Mouse (Mus musculus): ENCODE data around the gene Bpifb4. TPM values are rescaled to one million over a fixed set of nuclear protein-coding genes. Genes with fewer than 3 reads are reported as not detected.

Bpifb4 gene
- not detected for total RNA-seq (2021)
- long read RNA-seq, experiment 1 = 0 reads
- long read RNA-seq, experiment 2 = 0 reads

GRCm38 (mm10) chr2:153937843-153938242 is at the start of gene Bpifb4:
Gene Bpifb4 (plus strand): TSS chr2:153938212.
- no peak for DNase-seq

GRCm38 (mm10) chr2:153899111-153899510 is 38.9 kb upstream of the Bpifb4 start:
- intact Hi-C loops (cut with DNase I; ENCODE audit: low total_unique reads) = no loop called here
- no peak for DNase-seq

More at GRCm38 (mm10) chr2:153937843-153938242, at the start of gene Bpifb4:
- intact Hi-C loops (cut with DNase I; ENCODE audit: low total_unique reads) = loop anchor here (10.0 kb wide), 1 partner anchor 273 kb away; no protein-coding TSS in a partner anchor

GRCm38 (mm10) chr2:153900088-153900487 is 37.9 kb upstream of the Bpifb4 start, which contains the start of gene Bpifb6:
Gene Bpifb6 (plus strand): TSS chr2:153900388.
- intact Hi-C loops (cut with DNase I; ENCODE audit: low total_unique reads) = no loop called here

GRCm38 (mm10) chr2:153902726-153903125 is 35.3 kb upstream of the Bpifb4 start:
- intact Hi-C loops (cut with DNase I; ENCODE audit: low total_unique reads) = no loop called here
- DNase-seq = no peak

More at GRCm38 (mm10) chr2:153900088-153900487, 37.9 kb upstream of the Bpifb4 start, which contains the start of gene Bpifb6:
- no peak for DNase-seq

- no peak for DNase-seq
- intact Hi-C loops (cut with DNase I; ENCODE audit: low total_unique reads) = no loop called here
These were observed 31.4 kb upstream of the Bpifb4 start for GRCm38 (mm10) chr2:153906626-153907025.

GRCm38 (mm10) chr2:153914151-153914550 is 23.9 kb upstream of the Bpifb4 start:
- intact Hi-C loops (cut with DNase I; ENCODE audit: low total_unique reads) = no loop called here
- DNase-seq = peak; percentile 40

- intact Hi-C loops (cut with DNase I; ENCODE audit: low total_unique reads) = no loop called here
- DNase-seq = no peak
These were observed 20.1 kb upstream of the Bpifb4 start, which contains the start of gene Bpifb3 for GRCm38 (mm10) chr2:153917930-153918329. Gene Bpifb3 (plus strand): TSS chr2:153918230.

GRCm38 (mm10) chr2:153921246-153921645 is 16.8 kb upstream of the Bpifb4 start:
- DNase-seq = no peak
- intact Hi-C loops (cut with DNase I; ENCODE audit: low total_unique reads) = no loop called here

- DNase-seq = peak; percentile 49
- intact Hi-C loops (cut with DNase I; ENCODE audit: low total_unique reads) = loop anchor here (5.0 to 10.0 kb wide), 2 partner anchors 123 to 265 kb away; no protein-coding TSS in a partner anchor
These were observed 8.1 kb upstream of the Bpifb4 start for GRCm38 (mm10) chr2:153929871-153930413.

GRCm38 (mm10) chr2:153931125-153931524 is 6.9 kb upstream of the Bpifb4 start:
- DNase-seq = no peak
- intact Hi-C loops (cut with DNase I; ENCODE audit: low total_unique reads) = loop anchor here (5.0 to 10.0 kb wide), 2 partner anchors 124 to 266 kb away; no protein-coding TSS in a partner anchor

- no peak for DNase-seq
- intact Hi-C loops (cut with DNase I; ENCODE audit: low total_unique reads) = loop anchor here (5.0 to 10.0 kb wide), 2 partner anchors 126 to 269 kb away; no protein-coding TSS in a partner anchor
These were observed 4.7 kb upstream of the Bpifb4 start for GRCm38 (mm10) chr2:153933311-153933710.

- DNase-seq = no peak
- intact Hi-C loops (cut with DNase I; ENCODE audit: low total_unique reads) = loop anchor here (10.0 kb wide), 1 partner anchor 271 kb away; no protein-coding TSS in a partner anchor
These were observed 2.7 kb upstream of the Bpifb4 start for GRCm38 (mm10) chr2:153935348-153935747.

GRCm38 (mm10) chr2:153943537-153943936 is 5.5 kb downstream of the Bpifb4 start:
- DNase-seq = no peak
- intact Hi-C loops (cut with DNase I; ENCODE audit: low total_unique reads) = no loop called here

GRCm38 (mm10) chr2:153944567-153944966 is 6.6 kb downstream of the Bpifb4 start:
- intact Hi-C loops (cut with DNase I; ENCODE audit: low total_unique reads) = no loop called here
- no peak for DNase-seq

GRCm38 (mm10) chr2:153952897-153953296 is 14.9 kb downstream of the Bpifb4 start:
- intact Hi-C loops (cut with DNase I; ENCODE audit: low total_unique reads) = no loop called here
- peak; percentile 25 for DNase-seq

GRCm38 (mm10) chr2:153953836-153954235 is 15.8 kb downstream of the Bpifb4 start:
- intact Hi-C loops (cut with DNase I; ENCODE audit: low total_unique reads) = no loop called here
- no peak for DNase-seq

GRCm38 (mm10) chr2:153962821-153963331 is 24.9 kb downstream of the Bpifb4 start:
- DNase-seq = no peak
- intact Hi-C loops (cut with DNase I; ENCODE audit: low total_unique reads) = no loop called here

- intact Hi-C loops (cut with DNase I; ENCODE audit: low total_unique reads) = no loop called here
- DNase-seq = no peak
These were observed 25.3 kb downstream of the Bpifb4 start for GRCm38 (mm10) chr2:153963334-153963733.

- intact Hi-C loops (cut with DNase I; ENCODE audit: low total_unique reads) = no loop called here
- no peak for DNase-seq
These were observed 32.2 kb downstream of the Bpifb4 start for GRCm38 (mm10) chr2:153970221-153970620.

- DNase-seq = no peak
- intact Hi-C loops (cut with DNase I; ENCODE audit: low total_unique reads) = no loop called here
These were observed 36.6 kb downstream of the Bpifb4 start, which contains the start of gene Bpifa6 for GRCm38 (mm10) chr2:153974582-153974981. Gene Bpifa6 (plus strand): TSS chr2:153974945.

GRCm38 (mm10) chr2:153995770-153996169 is 57.8 kb downstream of the Bpifb4 start:
- DNase-seq = peak; percentile 69
- intact Hi-C loops (cut with DNase I; ENCODE audit: low total_unique reads) = no loop called here

Data from gastrocnemius, postnatal 14 days (tissue).